Mouse (Mus musculus) c-Kit-positive CD71-positive TER-119-negative erythroid progenitor cells, embryonic 14.5 days (primary cell): ENCODE data around the gene Cd44.
A peak's percentile ranks its signal among the peaks of the same experiment; 100 is the strongest.

Experiments used
- DNase-seq: peaks from one replicate; pipeline ENCODE4 v3.0.0-alpha.2; 2013; ENCODE audit warnings: low read depth

The Cd44 gene

DNA sequence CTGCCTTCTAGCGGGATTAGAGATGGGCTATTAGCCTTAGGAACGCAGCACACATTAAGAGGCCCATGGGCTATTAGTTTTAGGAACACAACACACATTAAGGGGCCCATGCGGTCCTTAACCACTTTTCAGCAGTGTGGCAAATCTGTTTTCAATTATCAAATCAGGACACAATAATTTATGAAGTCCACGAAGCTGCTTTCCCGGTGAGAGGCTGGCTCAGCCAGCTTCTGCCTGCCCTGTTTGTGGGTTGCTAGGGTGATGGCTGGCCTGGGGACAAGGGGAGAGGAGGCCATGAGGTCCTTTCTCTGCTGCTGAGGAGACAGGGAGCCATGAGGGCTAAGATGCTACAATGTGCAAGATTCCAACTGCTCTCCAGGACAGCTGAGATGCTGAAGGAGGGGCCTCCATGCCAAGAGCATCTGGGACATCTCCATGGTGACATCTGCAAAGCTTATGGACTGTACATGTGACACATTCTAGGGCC, 81.2 kb downstream of the Cd44 start:
- no peak for DNase-seq

DNA sequence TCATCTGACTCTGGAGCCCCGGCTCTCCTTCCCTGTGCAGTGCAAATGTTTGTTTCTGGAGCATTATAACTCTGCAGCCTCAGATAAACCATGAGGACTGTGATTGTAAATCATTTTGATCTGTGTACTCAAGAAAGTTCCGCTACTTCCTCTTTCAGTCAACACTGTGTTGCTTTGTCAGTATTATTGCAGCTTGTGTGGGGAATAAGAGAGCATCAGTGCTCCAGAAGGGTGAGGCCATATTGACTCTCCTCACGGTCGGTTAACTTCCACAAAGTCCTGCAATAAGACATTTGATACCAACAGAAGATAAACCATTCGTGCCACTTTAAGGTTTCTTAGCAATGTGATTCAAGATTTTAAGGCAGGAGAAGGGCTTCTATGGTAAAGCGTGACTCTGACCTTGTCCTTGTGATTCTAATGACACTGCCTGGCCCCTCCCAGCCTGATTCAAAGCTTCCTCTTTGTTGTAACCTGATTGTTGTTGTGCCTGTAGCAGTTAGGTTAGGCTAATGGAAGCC, 86.1 kb downstream of the Cd44 start:
- DNase-seq, result no peak

DNA sequence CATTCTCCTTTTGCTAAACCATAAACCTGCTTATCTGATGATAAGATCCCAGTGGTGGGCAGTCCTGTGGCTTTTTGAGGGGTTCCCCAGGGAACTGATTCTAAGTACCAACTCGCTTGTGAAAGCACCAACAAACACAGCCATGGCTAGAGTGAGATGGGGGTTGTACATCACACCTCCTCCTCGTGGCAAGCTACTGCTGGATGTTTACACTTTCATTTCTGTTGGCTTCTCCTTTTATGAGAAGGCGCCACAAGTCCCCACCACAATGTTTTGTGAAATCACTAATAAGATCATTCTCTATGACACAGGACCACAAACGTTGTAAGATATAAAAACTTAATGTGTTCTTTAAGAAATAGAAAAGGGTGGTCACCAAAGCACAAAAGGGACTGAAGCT, 88.7 kb downstream of the Cd44 start:
- DNase-seq, result no peak

DNA sequence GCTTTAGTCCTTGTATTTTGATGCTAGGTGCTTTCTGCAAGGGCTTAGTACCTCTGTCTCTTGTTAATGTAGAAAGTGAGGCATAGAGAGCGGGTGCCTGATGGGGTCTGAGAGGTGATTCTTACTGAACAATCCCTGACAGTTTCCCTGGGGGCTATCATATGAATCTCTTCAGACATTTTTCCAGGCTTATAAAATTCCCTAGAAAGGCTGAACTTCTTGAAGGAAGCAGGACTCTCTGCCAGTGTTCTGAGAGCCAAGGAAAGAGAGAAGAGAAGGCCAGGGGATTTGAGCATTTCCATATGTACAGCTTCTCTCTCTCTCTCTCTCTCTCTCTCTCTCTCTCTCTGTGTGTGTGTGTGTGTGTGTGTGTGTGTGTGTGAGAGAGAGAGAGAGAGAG, 92.0 kb downstream of the Cd44 start:
- DNase-seq, result no peak

DNA sequence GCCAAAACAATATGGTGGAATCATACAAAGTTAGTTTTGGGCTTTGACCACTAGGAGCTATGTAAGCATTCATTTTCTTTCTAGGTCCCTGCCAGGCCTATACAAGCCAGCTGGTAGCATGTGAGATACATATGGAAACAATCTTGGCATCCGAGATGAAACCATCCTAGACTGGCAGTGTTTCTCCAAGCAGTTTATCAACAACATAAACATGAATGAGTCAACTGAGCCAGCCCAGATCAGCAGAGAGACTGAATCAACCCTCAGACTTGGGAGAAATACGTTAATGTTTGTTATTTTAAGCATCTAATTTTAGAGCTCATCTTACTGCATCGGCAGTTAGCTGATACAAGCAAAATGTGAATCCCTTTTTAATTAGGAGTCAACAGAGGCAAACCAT, 93.8 kb downstream of the Cd44 start:
- DNase-seq, result no peak

DNA sequence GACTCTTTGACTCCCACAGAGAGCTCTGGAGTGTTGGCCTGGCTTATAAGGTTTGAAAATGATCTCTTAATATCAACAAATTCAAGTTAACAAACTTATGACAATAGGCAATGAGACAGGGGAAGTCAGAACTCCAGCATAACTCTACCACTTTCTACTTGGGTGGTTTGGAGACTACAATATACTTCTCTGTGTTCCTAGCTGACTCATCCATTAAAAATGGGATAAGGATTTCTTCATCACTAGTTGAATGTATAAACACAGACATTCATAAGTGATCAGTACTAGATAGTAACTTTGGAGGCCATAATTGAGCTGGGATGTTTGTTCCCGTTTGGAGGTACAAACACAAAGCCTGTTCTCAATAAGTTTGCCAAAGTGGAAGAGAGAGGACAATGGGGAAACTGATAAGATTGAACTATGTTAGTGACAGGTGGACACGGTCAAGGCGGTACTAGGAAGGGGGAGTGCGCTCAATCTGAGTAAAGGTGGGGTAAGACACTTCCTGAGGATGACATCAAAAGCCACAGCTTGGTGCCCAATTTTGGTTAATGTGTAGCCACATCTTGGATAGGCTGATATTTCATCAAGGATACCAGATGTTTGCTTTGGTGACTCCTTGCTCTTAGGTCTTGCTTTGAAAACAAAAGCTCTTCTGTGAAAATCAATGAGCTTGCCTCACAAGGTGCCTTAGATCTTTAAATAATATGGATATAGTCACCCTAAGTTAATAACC, 95.5 kb downstream of the Cd44 start:
- DNase-seq, result no peak

DNA sequence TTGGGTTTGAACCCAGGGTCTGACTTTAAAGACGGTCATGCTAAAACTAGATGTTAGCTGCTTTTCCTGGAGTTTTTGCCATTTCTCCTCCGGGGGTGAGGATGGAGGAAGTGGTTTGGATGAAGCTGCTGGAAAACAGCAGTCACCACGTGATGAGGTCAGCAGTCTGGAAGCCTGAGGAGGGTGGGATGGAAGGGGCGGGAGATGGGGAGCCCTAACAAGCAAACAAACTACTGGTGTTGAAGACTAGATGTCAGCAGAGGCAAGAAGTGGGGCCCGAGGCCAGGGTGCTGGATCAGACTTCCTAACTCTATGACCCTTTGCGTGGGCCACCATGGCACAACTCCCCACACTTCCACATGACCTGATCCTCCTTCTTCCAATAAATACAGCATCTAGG, 96.2 kb downstream of the Cd44 start:
- no peak for DNase-seq

DNA sequence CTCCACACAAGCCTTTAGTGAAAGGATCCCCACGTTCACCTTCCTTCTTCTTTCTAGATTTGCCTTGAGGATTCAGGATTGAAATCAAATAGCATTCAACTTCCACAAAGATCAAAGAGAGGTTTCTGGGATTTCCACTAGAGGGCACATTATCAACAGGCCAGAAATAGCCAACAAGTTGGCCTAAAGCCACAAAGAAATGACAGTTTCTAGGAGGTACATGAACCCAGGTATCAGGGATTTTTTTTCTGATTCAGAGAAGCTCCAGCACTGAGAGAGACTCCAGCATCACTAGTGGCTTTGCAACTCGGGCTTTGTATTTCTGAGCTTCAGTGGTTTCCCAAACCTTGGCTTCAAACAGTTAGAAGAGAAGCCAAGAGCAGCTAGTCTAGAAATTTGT, 97.4 kb downstream of the Cd44 start:
- DNase-seq, result peak; percentile 7

DNA sequence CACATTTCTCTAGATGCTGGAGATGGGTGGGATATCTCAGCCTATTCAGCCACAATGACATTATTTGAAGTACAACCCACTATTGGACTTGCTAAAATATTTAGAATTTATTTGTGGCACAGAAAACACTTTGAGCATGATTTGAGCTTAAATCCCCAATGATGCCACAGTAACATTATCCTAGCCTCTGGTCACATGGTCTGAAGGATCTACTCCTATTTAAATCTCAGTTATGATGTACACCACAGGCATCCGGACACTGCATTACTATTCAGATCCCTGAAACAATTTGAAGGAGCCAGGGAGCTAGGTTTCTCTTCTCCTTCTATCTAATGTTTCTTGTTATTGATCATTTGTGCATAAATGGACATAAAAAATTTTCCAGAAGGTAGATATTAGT, 99.6 kb downstream of the Cd44 start:
- DNase-seq, result no peak

DNA sequence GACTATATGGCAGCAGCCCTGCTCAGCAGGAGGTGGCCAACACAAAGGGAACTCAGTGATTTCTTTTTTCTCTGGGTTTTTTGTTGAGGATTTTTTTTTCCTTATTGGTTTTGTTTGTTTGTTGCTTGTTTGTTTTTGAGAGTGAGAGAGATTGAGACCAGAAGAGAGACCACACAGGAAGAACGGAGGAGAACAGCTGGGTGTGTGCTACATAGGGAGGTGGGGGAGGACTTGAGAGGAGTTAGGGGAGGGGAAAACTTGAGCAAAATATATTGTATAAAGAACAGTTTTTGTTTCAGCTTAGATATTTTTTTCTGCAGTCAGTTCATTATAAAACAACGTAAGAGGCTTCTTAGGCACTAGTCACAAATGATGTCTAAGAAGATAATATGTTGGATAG, 103.3 kb downstream of the Cd44 start:
- no peak for DNase-seq

DNA sequence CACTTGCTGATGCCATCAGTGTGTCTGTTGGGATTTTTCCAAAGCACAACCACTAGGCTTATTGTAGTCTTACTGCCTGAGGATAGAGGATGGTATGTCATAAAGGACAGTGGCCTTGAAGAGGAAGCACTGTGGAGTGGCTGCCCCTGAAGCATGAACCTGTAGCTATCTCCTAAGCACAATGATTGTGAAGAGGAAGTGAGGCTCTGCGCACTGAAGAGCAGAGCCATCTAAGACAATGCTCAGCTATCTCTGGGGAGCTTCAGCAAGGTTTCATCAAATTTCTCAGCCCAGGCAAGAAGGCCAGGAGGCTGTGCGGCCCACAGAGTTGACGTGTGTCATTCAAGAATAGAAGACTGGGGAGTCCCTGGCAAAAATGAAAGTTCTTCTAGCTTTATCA, 106.4 kb downstream of the Cd44 start:
- DNase-seq, result no peak

DNA sequence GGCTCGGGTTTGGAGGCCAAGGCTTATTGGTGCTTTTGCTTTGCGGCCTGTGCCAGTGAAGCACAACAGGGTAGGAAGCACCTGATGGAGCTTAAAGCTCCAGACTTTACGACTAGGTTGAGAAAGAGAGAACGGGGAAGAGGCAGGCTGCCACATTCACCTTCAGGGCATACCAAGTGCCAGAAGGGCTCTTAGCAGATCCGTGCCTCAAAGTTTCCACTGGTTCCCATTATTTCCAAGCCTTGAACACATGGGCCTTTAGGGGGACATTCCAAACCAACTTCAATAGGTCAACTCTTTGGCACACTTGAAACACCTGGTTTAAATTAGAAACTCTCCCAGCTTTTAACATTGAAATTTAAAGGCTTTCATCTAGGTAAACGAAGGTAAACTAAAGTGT, 108.7 kb downstream of the Cd44 start:
- no peak for DNase-seq

DNA sequence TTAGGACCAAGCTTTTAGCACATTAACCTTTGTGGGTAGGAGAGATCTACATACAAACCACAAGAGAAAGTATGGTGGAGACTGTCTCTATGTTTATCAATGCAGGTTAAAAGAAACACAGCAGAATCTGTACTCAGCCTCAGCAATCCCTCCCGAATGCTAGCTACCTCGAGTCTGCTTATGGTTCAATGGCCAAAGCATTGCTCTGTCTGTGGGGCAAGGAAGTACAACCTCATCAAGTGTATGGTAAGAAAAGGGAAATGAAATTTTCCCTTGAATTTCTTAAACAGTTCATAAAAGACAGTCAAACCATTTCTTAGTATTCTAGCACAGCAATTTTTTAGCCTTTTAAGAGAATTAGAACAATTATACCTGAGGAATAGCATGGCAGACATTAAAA, 109.8 kb downstream of the Cd44 start:
- DNase-seq, result no peak

DNA sequence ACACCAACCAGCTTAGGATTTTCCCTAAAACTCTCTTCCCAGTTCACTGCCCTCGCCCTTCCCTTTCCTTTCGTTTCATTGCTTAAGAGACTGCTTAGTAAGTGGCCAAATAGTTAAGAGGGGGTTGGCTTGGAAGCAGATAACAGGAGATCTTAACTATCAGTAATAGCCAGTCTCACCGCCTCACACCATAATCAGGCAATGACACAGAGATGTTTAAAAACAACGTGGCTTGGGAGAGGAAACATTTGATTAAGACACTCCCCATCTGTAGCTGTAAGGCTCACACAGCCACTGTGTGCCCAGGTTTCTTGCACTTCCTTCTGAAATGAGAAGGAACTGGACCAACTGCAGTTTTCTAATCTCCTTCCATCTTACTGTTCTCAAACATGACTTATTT, 115.8 kb downstream of the Cd44 start:
- no peak for DNase-seq

DNA sequence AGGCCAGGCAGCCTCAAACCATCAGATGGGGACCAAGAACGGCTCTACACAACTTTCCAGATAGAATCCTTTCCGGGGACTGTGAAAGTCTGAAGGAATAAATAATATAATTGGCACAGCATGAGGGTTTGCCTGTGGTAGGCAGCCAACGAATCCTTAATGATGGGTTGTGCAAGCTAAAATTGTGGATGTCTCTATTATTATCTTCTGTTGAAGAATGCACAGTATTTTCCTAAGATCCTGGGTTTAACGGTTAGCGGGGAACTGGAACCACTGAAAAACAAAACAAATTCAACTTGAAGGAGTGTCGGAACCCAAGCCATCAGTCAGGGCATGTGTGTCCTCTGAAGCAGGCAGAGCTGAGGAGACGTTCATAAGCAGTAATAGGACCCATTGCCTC, 118.7 kb downstream of the Cd44 start:
- no peak for DNase-seq

DNA sequence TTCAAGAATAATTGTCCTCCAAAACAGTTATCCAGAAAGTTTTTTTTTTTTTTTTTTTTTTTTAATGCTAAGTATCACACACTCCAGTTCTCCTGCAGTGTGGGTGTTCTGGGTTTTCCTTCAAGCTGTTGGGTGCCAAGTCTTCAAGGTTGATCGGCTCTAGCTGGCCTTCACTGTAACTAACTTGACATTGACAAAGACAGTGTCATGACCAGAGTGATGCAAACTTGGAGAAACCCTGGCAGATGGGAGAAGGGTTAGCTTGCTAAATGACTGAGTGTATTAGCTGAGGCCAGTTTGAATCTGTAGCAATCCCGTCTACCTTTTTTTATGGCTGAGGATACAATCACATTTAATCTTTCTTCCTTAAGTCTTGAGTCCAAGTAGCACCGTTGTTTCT, 123.3 kb downstream of the Cd44 start:
- no peak for DNase-seq

DNA sequence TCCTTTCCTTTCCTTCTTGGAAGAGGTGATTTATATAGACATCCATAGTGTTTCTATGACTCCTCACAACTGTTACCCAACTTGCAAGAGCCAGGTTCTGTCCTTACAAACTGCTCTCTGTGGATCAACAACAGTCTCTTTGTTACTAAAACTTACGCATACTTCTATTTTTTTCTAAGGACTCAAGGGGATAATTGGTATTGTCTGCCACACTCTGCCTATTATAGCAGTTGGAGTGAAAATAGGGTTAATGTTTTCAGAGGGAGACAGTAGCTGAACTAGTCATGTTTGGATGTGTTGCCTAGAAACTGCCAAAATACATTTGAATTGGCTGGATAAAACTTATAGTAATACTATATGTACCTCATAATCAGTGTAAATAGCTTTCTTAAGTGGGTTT, 125.9 kb downstream of the Cd44 start:
- DNase-seq, result no peak

DNA sequence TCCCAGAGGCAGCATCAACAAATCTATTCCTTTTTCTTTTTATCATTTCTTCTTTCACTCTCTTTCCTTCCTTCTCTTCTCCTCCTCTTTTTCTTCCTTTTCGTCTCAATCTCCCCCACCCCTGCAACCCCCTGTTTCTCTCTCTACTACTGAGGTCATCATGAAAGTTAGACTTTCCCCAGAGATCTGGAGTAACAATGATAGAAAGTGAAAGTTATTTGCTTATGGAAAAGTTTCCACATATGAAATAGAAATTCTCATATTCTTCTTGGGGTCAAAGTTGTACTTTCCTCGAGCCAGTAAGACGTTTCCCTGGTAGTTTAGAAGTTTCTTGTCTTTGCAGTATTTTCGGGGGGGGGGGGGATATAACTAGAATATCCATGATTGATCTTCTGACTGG, 126.8 kb downstream of the Cd44 start:
- no peak for DNase-seq

DNA sequence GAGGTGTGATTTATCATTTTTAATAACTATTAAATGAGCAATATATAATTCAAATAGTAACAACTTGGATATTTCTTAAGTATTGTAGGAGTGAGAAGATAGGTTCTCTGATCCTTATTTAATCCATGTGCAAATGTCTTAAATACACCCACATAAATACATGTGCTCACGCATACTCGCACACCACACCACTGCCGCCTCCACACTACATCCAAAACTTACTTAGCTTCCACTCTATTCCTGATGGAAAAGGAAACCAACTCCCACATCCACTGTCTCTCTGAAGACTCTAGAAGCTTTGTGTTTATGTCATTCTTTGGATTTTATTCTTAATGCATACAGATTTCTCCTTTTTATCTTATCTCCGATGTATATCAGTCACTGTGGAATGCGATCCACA, 129.2 kb downstream of the Cd44 start:
- no peak for DNase-seq

DNA sequence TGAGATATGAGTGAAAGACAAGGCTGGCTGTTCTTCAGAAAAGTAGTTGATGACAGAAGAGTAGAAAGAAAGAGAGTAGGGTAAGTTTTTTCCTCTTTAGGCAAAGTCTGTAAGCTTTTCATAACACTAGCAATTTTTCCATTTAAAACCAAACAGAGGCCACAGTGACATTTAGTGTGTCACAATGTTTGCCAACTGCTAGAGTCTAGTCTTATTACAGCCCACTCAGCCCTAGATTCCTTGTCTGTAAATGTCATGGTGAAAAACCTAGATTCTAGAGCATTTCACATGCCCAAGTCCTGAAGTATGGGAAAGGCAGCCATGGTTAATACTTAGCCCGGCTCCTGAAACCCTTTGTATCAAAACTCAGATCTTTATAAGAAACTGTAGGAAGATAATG, 130.2 kb downstream of the Cd44 start:
- no peak for DNase-seq

DNA sequence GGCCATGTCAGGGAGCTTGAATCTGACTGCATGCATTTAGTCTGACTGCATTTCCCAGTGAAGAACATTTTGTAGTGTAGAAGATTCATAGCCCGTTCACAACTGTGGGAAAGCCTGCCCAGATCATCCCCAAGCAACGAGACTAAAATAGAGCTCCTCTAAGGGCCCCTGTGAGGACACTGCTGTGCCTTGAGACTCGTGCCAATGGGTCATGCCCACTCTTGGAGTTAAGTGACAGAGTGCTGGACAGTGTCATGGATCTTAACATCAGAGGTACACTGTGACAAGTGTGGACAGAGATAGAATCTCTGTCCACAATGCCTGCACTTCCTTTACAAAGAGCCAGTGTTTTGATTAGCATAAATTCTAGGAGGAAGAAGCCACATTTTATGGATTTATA, 133.2 kb downstream of the Cd44 start:
- no peak for DNase-seq

DNA sequence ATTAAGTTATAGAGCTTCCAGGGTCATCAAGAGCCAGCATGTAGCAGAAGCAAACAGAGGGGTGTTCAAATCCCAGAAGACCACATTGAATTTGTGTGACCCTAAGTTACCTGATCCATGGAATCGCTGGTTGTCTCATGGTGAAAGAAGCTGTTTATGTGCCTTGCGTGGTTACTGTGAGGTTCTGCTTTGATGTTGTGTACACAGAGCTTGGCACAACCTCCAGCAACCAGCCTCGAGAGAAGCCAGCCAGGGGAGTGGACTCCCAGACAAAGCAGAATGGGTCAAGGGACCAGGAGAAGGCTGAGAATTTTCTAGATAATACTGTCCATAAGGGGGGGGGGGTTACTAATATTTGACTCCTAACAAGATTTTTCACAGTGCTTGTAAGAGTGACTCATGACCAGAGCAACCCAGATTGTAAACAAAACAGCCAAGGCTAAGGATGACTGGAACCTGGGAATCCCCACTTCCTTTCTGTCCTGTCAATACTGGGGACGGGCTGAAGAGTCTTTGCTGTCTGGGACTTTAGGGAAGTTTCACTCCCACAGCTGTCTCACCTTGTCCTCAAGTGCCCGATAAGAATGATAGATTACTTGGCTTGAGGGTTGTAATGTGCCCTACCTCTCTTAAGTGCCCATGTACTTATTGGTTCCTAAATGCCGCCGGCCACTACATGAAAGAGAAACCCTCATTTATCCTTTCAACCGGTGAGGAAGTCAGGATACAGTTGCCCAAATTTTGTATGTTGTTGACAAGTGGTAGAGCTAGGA, 136.7 kb downstream of the Cd44 start:
- DNase-seq, result no peak

DNA sequence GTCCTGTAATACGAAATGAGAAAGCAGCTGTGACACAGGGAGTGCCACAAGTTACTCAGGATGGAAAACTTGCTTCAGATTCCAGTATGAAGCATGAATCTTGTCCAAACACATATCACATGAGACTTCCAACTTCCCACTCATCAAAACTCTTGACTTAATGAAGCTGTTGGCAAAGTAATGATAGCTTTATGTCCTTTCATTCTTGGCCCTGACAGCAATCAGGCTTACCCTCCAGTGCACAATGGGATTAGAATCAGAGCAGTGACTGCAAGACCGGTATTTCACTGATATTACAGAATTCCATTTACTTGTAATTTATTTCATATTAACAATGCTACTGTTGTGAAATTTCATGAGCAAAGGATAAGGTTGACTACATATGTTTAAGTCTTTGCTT, 137.5 kb downstream of the Cd44 start:
- no peak for DNase-seq

DNA sequence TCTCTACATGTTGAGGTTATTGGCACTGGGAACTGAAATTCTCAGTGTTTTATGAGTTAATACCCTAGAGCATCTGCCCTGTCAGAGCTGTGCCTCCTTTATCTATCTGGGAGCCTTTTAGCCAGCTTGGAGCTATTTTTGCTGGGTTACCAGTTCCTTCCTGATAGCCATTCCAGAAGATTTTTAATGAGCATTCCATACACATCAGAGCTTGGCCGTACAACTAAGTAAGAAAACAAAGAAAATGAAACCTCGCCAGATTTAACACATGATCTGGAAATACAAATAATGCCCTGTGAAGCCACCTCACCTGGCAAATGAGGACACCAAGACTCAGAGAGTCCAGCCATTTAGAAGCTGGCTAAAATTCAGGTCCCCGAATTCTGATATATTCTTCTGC, 138.3 kb downstream of the Cd44 start:
- DNase-seq, result no peak
